Mouse (Mus musculus) heart, postnatal 0 days (tissue): ENCODE measurements around the gene Vmp1.

Source experiments
- CTCF ChIP-seq: IDR thresholded peaks from 2 replicates; pipeline ENCODE4 v1.5.1; 2016; ENCODE audit warnings: antibody characterized with exemption, control low read depth, low read depth
- EP300 ChIP-seq: IDR thresholded peaks from 2 replicates; pipeline ENCODE4 v1.6.1; 2016; ENCODE audit warnings: antibody characterized with exemption, low read depth

DNA sequence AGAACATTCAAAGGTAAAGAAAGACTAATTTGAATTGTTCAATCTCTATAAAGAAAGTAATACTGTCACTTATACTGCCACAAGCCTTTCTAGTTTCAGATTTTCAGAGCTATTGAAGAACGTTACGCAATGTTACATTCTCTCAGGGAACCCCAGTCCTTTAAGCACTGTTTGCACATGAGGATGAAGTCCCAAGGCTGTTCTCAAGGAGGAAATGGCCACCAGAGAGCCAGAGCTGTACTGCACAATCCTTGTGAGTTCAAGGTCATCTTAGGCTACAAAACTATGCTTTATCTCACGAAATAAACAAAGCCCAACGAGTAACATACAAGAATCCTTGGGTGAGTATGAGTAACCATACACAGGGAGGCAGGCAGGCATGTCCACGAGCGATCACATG is 49.2 kb downstream of the Vmp1 start:
- TF ChIP-seq CTCF (no peak), EP300 (no peak)
